Mouse (Mus musculus) cerebellum, postnatal 4 days (tissue): ENCODE data around the gene Acat1.
A peak's percentile ranks its signal among the peaks of the same experiment; 100 is the strongest.

Source experiments
- DNase-seq, 2 experiments: peaks; one replicate each; pipeline ENCODE4 v3.0.0; 2022; ENCODE audit warnings: low spot score in 2 of 2, mixed read lengths in 1 of 2

Gene Acat1

GRCm38 (mm10) chr9:53609968-53610781, at the start of gene Acat1:
Gene Acat1, minus strand, starts transcription at chr9:53610382.
- DNase-seq, result peak; percentile 94 to 98

- DNase-seq, result no peak
These were observed 24.6 kb upstream of the Acat1 start for GRCm38 (mm10) chr9:53634796-53635195.

GRCm38 (mm10) chr9:53615246-53615645, 5.1 kb upstream of the Acat1 start:
- no peak for DNase-seq

GRCm38 (mm10) chr9:53614286-53614685, 4.1 kb upstream of the Acat1 start:
- no peak for DNase-seq

GRCm38 (mm10) chr9:53609306-53609967, 745 bp downstream of the Acat1 start:
- DNase-seq, result no peak

DNA sequence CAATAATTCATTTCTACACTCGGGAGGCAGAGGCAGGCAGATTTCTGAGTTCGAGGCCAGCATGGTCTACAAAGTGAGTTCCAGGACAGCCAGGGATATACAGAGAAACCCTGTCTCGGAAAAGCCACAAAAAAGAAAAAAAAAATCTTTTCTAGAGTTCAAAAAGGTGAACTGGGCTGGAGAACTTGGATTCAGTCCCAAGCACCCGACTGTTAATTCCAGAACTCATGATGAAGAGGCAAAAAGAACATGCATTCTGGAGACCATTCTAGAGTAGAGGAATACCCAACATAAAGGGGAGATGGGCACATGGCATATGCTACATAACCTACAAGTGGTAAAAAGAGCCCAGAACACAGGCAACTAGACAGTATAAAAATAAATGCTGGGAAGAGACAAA, 2.4 kb downstream of the Acat1 start:
- no peak for DNase-seq

DNA sequence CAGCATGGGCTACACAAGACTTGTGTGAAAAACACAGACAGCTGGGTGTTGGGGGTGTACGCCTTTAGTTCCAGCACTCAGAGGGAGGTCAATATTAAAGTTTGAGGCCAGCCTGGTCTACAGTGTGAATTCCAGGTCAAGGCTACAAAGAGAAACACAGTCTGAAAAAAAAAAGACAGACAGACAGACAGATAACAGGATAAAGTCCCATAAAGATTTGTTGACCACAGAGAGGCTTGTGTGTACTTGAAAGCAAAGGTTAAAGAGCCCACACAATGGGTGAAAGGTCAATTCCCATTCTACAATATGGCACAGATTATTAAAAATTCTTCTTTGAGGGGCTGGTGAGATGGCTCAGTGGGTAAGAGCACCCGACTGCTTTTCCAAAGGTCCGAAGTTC, 3.0 kb downstream of the Acat1 start:
- DNase-seq, result no peak

DNA sequence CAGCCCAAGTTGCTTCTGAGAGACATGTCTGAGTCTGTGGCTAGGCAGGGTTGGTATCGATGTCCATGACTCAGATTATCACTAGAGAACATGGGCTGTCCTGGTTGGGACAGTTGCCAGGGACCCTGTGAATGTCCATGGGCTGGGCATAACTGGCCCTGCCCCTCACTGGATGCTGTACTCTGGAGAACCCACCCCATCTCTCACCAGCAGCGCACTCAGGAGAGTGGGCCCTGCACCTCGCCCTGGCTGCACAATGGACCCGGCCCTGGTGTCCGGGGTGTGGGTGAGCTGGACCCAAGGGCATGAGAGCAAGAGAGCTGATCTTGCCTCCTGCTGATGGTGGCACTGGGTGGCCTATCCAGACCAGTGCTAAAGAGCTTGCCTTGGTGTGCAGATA, 5.2 kb downstream of the Acat1 start:
- DNase-seq, result no peak

DNA sequence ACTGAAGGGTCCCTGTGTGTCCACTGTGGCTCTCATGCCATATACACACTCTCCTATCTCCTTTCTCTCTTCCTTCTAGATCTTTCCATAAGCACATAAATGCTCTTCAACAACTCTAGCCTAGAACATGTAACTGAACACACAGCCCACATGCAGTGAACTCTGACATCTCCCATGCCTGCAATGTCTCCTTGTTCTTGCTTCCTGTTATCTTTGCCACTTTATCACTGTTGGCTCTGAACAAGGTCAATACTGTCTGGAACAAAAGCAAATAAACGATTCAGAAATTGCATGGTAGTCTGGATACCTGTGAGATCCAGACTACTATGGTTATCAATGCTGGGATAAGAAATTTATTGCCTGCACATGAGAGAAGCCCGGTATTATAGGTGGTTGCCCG, 6.3 kb downstream of the Acat1 start:
- no peak for DNase-seq

DNA sequence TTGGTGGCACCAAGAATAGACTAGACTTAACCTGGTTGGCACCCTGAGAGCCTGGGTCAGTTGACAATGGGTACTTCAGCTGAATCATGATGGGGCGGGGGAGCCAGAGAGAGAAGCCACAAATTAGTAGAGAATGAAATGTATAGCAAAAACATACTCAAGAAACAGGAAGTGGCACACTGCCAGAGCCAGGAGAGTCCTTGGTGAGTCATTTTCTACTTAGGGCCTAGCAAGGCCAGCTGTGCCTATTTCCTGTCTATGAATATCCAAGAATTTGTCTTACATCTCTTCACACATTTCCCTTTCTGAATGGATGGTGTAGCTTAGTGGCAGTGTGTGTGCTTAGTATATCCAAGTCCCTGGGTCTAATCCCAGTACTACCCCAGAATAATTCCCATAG, 6.8 kb downstream of the Acat1 start:
- DNase-seq, result no peak

DNA sequence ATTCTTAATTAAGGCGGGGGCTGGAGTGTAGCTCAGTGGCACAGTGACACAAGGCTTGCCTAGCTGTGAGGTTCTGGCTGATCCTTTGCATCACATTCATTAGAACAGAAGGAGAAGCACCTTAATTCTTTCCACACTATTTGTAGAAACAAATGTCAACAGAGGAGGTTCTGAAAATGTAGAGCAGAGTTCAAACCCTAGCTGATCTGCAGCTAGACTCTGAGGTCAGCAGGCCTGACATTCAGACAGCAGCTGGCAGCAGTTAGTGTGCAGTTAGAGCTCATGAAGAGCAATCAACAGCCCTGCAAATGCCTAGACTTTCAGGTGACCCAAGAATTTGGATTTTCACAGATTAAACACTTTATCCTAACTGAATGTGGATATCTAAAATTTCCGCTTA, 8.6 kb downstream of the Acat1 start:
- DNase-seq, result no peak

GRCm38 (mm10) chr9:53598631-53599030, 11.6 kb downstream of the Acat1 start:
- DNase-seq, result no peak

DNA sequence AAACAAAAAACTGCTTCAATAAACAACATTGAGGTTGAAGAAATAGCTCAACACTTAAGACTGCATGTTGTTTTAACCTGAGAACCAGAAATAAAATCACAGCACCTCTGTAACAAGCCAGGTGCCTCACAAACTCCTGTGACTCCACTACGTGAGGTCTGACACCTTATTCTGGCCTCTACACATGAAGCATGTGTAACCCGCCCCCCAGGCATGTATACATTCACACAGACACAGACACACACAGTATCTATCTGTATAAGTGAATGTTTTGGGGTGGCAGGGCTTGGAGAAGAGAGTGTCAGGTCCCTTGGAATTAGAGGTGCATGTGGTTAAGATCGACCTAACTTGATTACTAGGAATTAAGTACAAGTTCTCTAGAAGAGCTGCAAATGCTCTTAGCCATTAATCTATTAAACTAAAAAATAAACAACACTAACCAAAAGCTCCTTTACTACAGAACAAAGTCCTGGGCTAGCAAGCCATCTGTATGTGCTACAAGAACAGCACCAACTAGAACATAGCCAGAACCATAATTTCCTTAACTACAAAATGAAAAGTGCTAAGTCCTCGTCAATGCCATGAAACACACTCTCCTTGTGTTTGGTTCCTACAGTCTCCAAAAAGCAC, 13.1 kb downstream of the Acat1 start:
- DNase-seq, result no peak

DNA sequence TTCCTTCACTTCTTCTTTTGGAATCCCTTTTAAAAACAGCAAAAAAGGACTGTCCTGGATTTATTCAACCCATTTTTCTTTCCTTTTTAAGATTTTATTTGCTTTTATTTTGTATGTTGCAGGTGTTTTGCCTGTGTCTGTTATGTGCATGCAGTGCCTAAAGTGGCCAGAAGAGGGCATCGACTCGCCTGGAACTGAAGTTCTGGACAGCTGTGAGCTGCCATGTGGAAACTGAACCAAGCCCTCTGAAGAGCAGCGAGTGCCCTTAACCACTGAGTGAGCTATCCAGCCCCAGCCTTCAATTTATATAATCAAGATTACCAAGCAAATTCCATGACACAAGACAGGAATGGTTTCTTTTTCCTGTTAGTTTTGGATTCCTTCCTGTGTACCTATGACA, 15.4 kb downstream of the Acat1 start:
- peak; percentile 47 to 76 for DNase-seq

DNA sequence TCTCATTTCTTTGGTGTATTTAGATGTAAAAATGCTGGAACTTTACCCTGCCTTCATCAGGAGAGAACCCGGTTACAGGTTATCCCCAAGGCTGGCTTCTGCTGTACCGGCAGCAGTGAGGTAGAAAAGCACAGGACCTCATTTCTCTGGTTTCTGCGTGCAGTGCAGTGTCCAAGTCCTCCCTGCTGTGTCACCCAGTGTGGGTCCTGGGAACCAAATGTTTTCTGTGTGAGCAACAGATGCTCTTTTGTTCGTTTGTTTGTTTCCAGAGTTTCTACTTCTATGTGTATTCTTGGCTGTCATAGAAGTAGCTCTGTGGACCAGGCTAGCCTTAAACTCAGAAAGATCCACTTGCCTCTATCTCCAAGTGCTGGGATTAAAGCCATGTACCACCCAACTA, 28.3 kb downstream of the Acat1 start:
- DNase-seq, result no peak

GRCm38 (mm10) chr9:53575721-53576120, 34.5 kb downstream of the Acat1 start:
- no peak for DNase-seq

DNA sequence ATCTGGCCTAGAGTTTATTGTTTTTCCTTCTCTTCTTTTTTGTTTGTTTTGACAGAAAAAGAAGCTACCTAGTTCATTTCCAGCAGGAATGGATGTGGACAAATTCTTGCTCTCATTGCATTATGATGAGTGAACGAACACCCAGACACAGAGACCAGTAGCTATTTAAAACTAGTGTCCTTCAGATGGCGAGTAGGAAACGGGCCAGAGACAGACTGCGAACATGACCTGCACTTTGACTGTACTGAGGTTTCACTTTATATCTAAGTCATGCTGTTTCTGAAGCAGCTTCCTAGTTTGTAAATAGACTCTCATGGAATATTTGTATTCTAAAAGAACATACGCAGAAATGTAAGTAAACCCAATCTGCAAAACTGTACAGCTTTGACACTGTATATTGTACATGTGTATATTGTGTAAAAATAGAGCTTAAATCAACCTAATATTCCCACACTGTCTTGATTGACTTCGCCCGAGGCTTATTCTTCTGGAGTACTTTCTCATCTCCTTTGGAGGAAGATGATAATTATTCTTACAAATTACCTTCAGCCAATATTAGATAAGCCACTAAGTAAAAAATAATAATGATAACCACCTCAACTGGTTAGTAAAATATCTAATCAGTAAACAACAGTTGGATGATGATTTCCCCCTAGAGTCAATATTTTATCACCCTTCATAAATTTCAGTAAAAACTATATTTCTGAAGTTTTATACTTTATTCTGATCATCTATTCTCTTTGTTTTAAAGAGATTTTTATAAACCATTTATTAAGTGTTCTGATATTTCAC, 37.5 kb downstream of the Acat1 start:
- no peak for DNase-seq

GRCm38 (mm10) chr9:53570662-53571061, 39.5 kb downstream of the Acat1 start:
- peak in 1 of 2 experiments; percentile 14 for DNase-seq

DNA sequence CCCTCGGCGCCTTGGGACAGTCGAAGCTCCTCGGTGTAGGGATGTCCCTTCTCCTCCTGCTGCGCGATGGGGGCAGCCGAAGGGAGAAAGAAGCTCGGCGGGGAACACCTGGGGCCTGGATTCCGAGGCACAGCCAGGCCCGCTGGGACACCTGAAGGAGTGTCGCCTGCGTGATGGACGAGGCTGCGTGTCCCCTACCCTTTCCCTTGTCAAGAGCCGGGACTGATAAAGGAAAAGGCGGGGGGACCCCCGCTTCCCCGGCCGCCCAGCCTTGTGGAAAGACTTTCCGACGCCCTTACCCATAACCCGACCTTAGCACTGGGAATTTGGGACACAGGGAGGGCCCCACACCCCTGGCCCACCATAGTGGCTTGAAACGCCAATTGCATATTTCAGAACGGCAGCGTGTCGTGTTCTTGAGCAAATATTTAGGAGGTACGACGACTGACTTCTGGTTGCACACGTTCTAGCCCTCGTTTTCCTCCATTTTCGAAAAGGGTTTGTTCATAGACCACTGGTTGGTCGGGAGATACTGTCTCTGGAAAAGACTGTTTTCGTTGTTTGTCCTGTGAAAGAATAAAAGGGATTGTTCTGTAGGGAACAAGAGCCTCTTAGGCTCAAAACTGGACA, 72.7 kb downstream of the Acat1 start:
- peak in 1 of 2 experiments; percentile 31 for DNase-seq

DNA sequence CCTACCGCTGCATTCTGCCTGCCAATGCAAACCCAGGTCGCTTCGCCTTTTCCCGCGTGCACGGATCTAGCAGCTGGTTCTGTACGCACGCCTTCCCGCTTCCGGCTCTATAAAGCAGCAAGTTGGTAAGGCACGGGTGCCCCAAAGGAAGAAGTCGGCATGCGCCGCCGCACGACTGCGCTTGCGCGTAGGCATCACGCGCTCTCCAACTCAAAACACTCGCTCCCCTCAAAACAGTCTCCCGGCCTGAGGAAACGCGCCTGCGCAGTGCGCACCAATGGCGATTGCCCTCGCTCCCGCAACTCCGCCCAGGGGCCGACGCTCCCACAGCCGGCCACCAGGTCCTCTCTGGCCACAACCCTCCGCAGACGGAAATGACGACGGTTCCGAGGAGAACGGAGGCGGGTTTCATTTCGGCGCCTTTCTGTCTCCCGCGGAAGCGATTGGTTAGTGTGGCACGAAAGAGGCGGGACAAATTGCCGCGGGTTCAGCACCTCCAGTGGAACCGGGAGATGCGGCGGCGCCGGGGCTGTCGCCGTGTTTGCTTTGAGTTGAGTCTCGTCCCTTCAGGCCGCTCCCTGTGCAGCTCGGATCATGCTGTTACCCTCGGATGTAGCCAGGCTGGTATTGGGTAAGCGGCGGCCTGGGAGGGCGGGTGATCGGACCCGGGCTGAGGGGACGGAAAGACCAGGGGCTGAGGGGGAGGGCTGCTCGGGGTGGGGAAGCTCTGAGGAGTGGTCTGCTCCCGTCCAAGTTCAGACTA, 73.4 kb downstream of the Acat1 start, which contains the start of the genes Atm and Npat:
Gene Atm (minus strand): TSS at position 183 of the 763 bp plus-strand sequence.
Gene Npat (plus strand): TSS at position 490 of the 763 bp plus-strand sequence.
- peak; percentile 98 to 99 for DNase-seq
